Mouse (Mus musculus) macrophage (primary cell): Measurements from ENCODE around the gene Aif1l. TPM values are rescaled to one million over a fixed set of nuclear protein-coding genes. Genes with fewer than 3 reads are reported as not detected.

Source experiments
- H3K27ac ChIP-seq: fragments of 350-480 bp; formaldehyde crosslinking; 2 replicates; pipeline ENCODE4 v1.9.0; 2021
- H3K36me3 ChIP-seq: fragments of 350-480 bp; formaldehyde crosslinking; 2 replicates; pipeline ENCODE4 v1.9.0; 2021; ENCODE audit errors: inconsistent target
- H3K4me3 ChIP-seq: fragments of 350-480 bp; formaldehyde crosslinking; 2 replicates; pipeline ENCODE4 v1.9.0; 2021; ENCODE audit errors: inconsistent target
- H3K79me2 ChIP-seq: fragments of 350-480 bp; formaldehyde crosslinking; 2 replicates; pipeline ENCODE4 v1.9.0; 2021; ENCODE audit errors: inconsistent target
- WGBS: methylation state at CpG from one replicate; pipeline ENCODE4 v1.1.7; 2026; ENCODE audit warnings: inconsistent platforms; ENCODE audit not compliant: missing documents; 5-methylcytosine and 5-hydroxymethylcytosine counted together
- polyA plus RNA-seq: library from polyadenylated mRNA; stranded (reverse); fragments of 250-400 nt; gene quantifications from 3 replicates; pipeline ENCODE4 v1.2.4, GENCODE M21; 2018; ENCODE audit warnings: inconsistent platforms

The Aif1l gene
- polyA plus RNA-seq, 1 experiment from 2014 or later: not detected

DNA sequence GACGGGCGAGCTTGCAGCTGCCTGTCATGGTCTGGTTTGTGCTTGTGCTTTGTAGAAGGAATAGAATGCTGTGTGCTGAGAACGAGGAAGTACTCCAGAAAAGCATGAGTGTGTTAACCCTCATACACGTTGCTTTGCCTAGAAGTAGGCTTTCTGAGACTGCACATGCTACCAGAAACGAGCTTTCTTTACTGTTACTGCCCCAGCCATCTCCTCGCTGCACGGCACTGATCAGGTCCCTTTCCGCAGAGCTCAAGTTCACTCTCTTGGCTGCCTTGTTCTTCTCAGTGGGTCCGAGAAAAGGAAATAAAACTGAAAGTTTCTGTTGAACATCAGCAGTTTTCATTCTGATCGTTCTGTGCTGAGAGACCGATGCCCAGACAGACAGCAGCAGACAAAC is 58.8 kb downstream of the Aif1l start:
- Histone ChIP-seq H3K36me3 (peaks cover 67% of the 10 kb centered on the region), H3K79me2 (no peaks in the 10 kb centered on the region), H3K4me3 (no peak overlapping the region), H3K27ac (no peak overlapping the region)
- 68% methylated on average over 11 of the region's 11 CpGs for WGBS

DNA sequence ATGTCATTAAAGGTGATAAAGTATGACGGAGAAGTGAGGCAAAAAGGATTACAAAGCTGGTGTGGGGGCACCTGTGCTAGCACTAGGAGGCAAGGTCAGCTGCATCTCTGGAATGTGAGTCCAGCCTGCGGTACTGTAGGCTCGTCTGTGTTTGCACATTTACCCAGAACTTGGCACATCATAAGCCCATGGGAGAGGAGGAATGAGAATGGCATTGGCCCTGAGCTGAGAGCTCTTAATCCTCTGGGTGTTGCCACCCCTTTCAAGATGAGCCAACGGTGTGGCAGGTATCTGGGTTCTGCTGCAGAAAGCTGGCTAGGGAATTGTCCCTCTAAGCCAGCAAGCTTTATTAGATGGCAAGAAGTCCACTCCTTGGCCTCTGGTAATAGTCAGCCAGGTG is 69.8 kb downstream of the Aif1l start:
- Histone ChIP-seq H3K27ac (no peak overlapping the region), H3K79me2 (no peaks in the 10 kb centered on the region), H3K4me3 (no peak overlapping the region), H3K36me3 (peaks cover 84% of the 10 kb centered on the region)
- WGBS: 93% methylated on average over 4 of the region's 4 CpGs

DNA sequence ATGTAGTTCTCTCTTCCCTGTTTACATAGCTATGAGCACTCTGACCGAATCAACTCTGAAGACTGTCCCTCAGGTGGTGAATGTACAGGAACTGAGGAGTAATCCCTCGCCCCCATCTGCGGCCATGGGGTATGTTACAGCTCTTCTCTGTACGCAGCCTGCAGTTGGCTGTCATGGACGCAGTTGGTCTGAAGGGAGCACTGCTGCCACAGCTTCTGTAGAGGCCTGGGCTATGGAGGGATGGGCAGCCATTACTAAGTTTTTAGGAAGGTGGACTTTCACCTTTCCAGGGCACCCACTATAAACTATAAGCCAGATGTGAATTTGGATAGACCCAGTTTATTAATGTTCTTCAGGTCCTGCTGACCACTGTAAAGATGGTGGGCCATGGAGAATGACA is 70.3 kb downstream of the Aif1l start:
- Histone ChIP-seq H3K27ac (no peak overlapping the region), H3K79me2 (no peaks in the 10 kb centered on the region), H3K4me3 (no peak overlapping the region), H3K36me3 (peaks cover 84% of the 10 kb centered on the region)
- WGBS: 92% methylated on average over 5 of the region's 5 CpGs

Other genes starting within 250 kb of the Aif1l start
- not detected in 3 replicates for gene Qrfp, start 139.6 kb upstream of the Aif1l start, polyA plus RNA-seq
- not detected in 3 replicates for gene Fibcd1, start 104.1 kb upstream of the Aif1l start, polyA plus RNA-seq
- gene Lamc3, start 62.8 kb upstream of the Aif1l start, polyA plus RNA-seq: not detected in 3 replicates
- 39.4 to 47.0 TPM (median 40.3 TPM) in 3 replicates for gene Nup214, start 24.3 kb downstream of the Aif1l start, polyA plus RNA-seq
- 12.7 to 16.8 TPM (median 14.3 TPM) in 3 replicates for gene Fam78a, start 134.7 kb downstream of the Aif1l start, polyA plus RNA-seq
- 0.75 to 1.4 TPM (median 0.87 TPM) in 3 replicates for gene Plpp7, start 145.4 kb downstream of the Aif1l start, polyA plus RNA-seq
- gene Prrc2b, start 200.9 kb downstream of the Aif1l start, polyA plus RNA-seq: 23.6 to 29.1 TPM (median 26.7 TPM) in 3 replicates